Mouse (Mus musculus) gastrocnemius, adult 8-10 months (tissue): ENCODE results near the gene Apba3. TPM values are rescaled to one million over a fixed set of nuclear protein-coding genes. Genes with fewer than 3 reads are reported as not detected.
"Not testable (repeated sequence)": the region's sequence is repeated elsewhere in the genome, so short reads cannot be mapped to it uniquely, and the experiment has no call there.

Experiments
- DNase-seq, 2 experiments: peaks; one replicate each; pipeline ENCODE4 v3.0.0; 2022; ENCODE audit warnings: low spot score in 2 of 2
- total RNA-seq, 4 experiments: library from RNA; stranded (reverse); gene quantifications; 2 replicates each; pipeline ENCODE4 v1.2.4; 2022

Apba3 gene
- total RNA-seq = 100 to 1,000 TPM in 2 of 4 experiments, 10 to 100 TPM in 2; 94.6 to 106 (median 98.8) TPM

DNA sequence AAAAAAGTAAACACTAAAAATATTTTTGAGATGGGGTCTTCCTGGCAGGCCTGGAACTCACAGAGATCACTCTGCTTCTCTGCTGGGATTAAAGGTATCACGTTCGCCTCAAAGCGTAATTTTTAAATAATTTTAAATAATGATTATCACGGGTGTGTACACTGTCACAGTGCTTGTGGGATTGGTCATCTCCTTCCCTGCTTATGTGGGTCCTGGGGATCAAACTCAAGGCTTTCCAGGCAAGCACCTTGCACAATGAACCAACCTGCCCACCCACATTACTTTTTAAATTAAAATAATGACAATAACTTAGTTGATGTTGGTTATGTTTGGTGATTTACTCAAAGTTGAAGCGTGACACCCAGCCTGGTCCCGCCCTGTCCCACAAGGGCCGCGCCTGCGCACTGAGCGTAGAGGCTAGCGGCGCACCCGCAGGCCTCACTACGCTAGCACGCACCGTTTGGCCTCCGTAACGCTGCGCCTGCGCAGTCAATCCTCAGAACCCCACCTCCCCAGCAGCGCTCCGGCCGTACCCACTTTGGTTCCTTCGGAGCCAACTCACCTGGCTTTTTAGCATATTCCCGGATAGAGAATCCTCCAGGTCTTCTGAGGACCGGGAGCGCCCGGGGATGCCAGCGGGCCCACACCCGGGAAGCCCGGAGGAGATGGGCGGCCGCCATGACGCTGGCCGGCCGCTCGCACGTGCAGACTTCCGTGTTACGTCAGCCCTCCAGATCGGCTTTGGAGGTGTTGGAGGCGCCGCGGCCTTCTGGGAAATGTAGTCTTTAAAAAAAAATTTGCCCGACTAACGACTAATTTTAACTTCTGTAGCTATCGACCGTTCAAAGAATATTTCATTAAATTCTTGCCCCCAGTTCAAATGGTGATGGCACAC is at the start of gene Apba3, which contains the start of gene Mrpl54:
Gene Apba3, plus strand, starts transcription at position 750 of the 895 bp plus-strand sequence.
Gene Mrpl54, minus strand, starts transcription at position 724 of the 895 bp plus-strand sequence.
- DNase-seq = peak; percentile 94 to 96

DNA sequence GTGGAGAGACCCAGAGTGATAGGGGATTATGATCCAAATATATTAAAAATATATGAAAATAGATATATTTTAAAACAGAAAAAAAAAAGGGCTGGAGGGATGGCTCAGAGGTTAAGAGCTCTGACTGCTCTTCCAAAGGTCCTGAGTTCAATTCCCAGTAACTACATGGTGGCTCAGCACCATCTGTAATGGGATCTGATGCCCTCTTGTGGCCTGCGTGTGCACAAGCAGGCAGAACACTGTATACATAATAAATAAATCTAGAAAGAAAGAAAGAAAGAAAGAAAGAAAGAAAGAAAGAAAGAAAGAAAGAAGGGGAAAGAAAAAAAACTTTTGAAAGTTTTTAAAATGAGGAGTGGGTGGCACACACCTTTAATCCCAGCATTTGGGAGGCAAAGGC is 49.5 kb upstream of the Apba3 start:
- not testable (repeated sequence) for DNase-seq

DNA sequence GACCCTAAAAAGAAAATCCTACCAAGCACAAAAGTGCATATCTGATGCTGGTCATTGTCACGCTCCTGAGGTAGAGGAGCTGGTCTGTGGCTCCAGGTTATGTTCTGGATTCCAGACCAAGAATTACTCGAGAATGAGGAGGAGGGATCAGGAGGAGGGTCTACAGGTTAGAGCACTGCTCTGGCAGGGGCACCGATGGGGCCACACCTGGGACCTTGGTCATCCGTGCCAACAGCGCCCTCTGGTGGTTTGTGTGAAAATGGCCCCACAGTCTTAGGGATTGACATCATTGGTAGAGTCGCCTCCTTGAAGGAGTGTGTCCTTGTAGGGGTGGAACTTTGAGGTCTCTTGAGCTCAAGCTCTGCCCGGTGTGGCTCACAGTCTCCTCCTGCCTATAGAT is 48.8 kb upstream of the Apba3 start:
- no peak for DNase-seq

DNA sequence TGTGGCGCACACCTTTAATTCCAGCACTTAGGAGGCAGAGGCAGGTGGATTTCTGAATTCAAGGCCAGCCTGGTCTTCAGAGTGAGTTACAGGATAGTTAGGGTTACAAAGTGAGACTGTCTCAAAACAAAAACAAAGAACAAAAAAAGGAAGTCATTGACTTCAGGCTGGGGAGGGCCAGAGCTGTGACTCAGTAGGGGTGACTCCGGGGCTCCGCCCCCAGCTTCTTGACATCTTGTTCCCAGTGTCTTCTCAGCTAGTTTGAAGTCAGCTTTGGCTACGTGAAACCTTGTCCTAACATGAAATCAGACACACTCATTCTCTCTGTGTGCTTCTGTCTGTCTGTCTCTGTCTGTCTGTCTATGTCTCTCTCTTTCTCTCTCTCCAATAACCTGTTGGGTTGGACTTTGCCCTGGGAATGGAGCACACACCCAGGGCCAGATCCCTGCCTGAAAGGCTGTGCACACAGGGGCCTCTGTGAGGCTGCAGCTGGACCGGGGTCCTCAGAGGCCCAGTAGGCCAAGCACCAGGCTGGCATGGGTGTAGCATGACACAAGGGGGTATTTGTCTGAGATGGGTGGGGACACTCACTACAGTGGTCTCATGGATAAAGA is 45.3 kb upstream of the Apba3 start:
- DNase-seq = no peak

DNA sequence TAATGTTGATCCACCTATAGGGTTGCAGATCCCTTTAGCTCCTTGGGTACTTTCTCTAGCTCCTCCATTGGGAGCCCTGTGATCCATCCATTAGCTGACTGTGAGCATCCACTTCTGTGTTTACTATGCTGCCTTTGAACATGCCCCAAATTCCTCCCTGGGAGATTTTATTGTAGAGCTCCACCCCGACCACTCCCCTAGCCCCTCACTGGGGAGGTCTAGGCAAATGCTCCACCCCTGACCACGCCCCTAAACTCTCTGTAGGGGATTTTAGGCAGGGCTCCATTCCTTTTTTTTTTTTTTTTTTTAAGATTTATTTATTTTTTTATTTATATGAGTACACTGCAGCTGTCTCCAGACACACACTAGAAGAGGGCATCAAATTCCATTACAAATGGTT is 43.0 kb upstream of the Apba3 start:
- not testable (repeated sequence) for DNase-seq

- no peak for DNase-seq
Observed at GRCm38 (mm10) chr10:81229735-81230437, 36.9 kb upstream of the Apba3 start.

DNA sequence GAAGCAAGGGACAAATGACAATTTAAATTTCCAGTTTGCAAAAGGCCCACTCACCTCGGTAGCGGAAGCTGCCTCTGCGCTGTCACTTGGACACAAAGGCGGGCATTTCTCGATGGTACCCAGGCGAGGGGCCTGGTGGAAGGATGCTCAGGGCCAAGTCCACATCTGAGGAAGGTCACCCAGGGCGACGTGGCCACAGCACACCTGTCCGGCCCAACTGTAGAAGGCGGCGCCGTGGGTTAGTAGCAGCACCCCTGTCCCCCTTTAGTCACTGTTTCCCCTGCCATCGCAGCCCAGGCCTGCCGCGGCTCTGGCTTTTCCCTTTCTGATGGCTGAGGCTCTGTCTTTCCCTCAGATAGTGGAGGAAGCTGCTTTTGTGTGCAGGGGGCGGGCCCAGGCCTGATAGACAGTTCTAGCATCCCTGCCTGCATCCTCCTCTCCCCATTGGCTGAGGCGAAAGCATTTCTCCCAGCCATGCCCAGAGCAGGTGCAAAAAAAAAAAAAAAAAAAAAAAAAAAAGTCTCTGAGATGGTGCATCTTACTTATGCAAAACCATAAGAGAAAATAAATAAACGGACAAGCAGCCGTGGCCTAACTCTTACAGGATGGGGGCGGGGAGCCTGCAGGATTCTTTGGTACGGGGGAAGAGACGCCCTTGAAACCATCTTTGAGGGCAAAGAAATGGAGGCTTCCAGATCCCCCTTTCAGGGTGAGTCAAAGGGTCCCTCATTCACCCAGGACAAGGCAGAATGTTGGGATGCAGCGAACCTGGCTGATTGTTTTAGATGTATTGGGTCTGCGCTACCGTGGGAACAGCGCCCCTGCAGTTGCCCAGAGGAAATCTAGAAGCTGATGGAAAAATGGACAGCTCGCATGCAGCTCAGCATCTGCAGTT is 36.1 kb upstream of the Apba3 start, which contains the start of gene Atcay:
Gene Atcay, minus strand, starts transcription at position 396 of the 895 bp plus-strand sequence.
- DNase-seq = no peak

GRCm38 (mm10) chr10:81231436-81231835 is 35.3 kb upstream of the Apba3 start:
- DNase-seq = no peak

DNA sequence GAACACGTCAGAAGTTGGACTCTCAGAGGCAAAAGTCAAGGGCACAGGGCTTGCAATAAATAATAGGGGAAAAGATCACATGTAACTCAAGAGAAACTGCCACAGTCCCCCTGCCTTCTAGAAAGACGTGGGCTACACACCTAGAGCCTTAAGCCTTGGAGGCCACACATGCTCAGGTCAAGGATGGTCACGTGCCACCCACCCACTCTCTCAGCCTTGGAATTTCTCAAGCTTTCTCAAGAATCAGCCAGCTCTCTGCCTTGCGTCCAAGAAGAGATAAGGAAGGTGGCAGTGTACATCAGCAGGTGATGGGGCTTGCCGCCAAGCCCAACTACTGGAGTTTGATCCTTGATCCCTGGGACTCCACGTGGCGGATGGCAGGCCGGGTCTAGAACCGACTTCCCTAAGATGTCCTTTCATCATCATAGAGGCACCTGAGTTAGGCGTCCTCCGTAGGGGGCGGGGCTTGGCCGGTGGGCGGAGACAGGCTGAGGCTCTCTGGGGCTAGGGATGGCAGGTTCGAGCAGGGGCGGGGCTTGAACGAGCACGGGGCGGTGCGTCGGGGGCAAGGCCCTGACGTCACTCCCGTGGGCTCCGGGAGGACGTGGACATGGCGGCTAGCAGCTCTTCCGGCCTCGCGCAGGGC is 34.1 kb upstream of the Apba3 start, which contains the start of gene Zfr2:
Gene Zfr2, plus strand, starts transcription at position 576 of the 646 bp plus-strand sequence.
- DNase-seq = peak; percentile 82 to 85

GRCm38 (mm10) chr10:81233226-81233585 is 33.6 kb upstream of the Apba3 start:
- no peak for DNase-seq

- DNase-seq = no peak
Observed at GRCm38 (mm10) chr10:81234206-81234605, 32.6 kb upstream of the Apba3 start.

- no peak for DNase-seq
Observed at GRCm38 (mm10) chr10:81236471-81237268, 30.1 kb upstream of the Apba3 start.

DNA sequence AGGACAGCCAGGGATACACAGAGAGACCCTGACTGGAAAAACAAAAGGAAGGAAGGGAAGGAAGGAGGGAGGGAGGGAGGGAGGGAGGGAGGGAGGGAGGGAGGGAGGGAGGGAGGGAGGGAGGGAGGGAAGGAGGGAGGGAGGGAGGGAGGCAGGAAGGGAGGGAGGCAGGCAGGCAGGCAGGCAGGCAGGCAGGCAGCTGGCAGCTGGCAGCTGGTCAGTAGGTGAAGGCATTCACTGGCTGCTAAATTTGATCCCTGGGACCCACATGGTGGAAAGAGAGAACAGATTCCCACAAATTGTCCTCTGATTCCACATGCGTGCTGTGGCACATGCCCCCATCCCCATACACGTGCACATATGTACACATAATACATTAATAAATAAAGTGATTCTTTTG is 28.1 kb upstream of the Apba3 start:
- no peak for DNase-seq

DNA sequence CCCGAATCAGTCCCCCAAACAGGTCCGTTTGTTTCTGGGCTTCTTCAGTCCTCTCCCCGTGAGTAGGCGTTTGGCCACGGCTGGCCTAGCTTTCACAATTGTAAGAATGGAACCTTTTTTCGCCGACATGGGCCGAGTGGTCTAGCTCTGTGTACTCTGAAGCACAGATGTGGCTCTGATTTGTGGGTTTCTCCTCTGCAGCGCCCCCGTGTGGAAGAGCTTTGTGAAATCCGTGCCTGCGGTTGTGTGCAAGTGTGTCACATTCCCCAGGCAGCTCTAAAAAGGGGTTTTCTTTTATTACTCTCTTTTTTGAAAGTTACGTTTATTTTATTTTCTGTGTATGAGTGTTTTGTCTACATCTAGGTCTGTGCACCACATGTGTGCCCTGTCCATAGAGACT is 25.9 kb upstream of the Apba3 start:
- DNase-seq = no peak

- no peak for DNase-seq
Observed at GRCm38 (mm10) chr10:81242021-81242420, 24.7 kb upstream of the Apba3 start.

GRCm38 (mm10) chr10:81244146-81244545 is 22.6 kb upstream of the Apba3 start:
- DNase-seq = no peak

GRCm38 (mm10) chr10:81244595-81244994 is 22.2 kb upstream of the Apba3 start:
- peak in 1 of 2 experiments; percentile 49 for DNase-seq

- DNase-seq = no peak
Observed at GRCm38 (mm10) chr10:81245166-81245565, 21.6 kb upstream of the Apba3 start.

- no peak for DNase-seq
Observed at GRCm38 (mm10) chr10:81247804-81248203, 19.0 kb upstream of the Apba3 start.
